Mouse (Mus musculus): ENCODE measurements at regions not wholly inside any gene's neighbourhood (a gene's known extent, or its start where the extent isn't known, plus 50 kb on each side); places are given as distances from the start of the nearest gene placed in this dataset.

DNA sequence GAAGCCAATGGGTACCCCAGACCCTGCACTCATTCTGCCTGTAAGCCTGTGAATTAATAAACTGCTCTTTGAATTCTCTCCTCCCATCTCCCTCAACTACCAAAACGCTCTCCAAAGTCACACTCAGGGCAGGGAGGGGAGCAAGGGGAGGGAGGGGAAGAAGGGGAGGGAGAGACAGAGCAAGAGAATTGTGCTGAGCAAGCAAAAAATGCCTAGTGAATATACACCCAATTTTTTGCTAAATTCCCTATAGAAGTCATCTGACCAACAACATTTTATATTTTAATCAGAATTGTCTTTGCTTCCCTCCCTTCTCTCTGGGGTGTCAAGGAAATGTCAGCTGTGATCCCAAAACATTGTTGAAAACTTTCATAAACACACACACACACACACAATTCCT, 170.5 kb upstream of the 1700066M21Rik start:
- TF ChIP-seq CTCF (IDR thresholded peaks at IDR 0.05; ENCODE audit: low read depth) (no peak), EP300 (IDR thresholded peaks at IDR 0.05; ENCODE audit: low read depth) (no peak)
